Mouse (Mus musculus): ENCODE data around the gene B3gat3. TPM values are rescaled to one million over a fixed set of nuclear protein-coding genes. Genes with fewer than 3 reads are reported as not detected.

Gene B3gat3
- polyA plus RNA-seq, 1 experiment from 2014 or later, result 53.5 TPM

DNA sequence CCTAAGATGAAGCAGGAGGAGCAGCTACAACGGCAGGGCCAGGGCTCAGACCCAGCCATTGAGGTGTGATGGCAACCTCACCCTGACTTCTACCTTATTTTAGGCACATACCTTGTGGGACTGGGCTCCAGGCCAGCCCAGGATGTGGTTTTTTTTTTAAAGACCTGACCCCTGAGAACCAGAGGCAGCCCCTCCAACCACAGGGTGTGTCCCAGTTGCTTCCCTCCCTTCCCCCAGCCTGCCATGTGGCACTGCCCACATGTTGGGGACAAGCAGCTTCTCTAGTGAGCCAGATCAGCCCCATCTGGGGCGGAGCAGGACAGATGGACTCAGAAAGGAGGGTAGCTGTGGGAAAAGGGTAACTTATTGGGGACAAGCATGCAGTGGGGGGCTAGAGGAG is 6.6 kb downstream of the B3gat3 start:
- 83% methylated on average over 2 of the region's 2 CpGs for WGBS
- Histone ChIP-seq H3K4me3 (ENCODE audit: low read length) (no peak overlapping the region), H3K27me3 (ENCODE audit: insufficient read depth, low read length) (no peaks in the 10 kb centered on the region), H3K9me3 (ENCODE audit: low read length) (no peaks in the 10 kb centered on the region), H3K4me2 (replicated peaks; ENCODE audit: low read depth, low read length) (no peak overlapping the region), H3K9ac (replicated peaks; ENCODE audit: low read length) (no peak overlapping the region), H3K36me3 (ENCODE audit: insufficient read depth, low read length) (peaks cover 22% of the 10 kb centered on the region; the same call in 1 of the 2 replicates), H3K27ac (ENCODE audit: low read length) (no peak overlapping the region), H3K4me1 (ENCODE audit: insufficient read depth, low read length) (peaks cover 19% of the 10 kb centered on the region)
- ATAC-seq (ENCODE audit: low FRiP score, low TSS enrichment), result no peak

DNA sequence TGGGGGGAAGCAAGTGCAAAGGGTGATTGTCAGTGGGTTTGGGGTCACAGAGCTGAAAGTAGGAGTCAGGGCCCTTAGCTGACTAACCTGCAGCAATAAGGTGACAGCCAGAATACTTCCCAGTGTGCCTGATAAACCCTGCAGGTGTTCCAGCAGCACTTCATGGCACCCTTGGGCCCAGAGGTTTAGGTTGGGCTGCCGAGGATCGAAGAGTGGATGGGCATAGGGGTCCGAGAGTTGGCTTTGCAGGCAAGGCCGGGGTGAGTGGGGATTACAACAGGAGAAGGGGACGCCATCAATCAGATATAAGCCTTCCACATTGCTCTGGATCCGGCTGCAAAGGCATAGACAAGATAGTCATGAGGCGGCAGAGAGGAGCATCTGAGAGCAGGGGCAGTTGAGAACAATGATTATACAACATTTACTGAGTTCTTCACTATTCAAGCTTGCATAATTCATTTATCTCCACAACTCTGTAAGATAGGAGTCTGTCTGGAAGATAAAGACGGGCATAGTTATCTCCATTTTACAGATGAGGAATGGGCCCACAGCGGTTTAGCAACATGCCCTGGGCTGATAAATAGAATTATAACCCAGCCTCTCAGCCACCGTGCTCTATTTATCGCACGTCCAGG is 7.8 kb downstream of the B3gat3 start:
- peaks cover 19% of the 10 kb centered on the region; the same call in 1 of the 2 replicates for H3K36me3 ChIP-seq (ENCODE audit: insufficient read depth, low read length)
- ATAC-seq (ENCODE audit: low FRiP score, low TSS enrichment), result no peak

DNA sequence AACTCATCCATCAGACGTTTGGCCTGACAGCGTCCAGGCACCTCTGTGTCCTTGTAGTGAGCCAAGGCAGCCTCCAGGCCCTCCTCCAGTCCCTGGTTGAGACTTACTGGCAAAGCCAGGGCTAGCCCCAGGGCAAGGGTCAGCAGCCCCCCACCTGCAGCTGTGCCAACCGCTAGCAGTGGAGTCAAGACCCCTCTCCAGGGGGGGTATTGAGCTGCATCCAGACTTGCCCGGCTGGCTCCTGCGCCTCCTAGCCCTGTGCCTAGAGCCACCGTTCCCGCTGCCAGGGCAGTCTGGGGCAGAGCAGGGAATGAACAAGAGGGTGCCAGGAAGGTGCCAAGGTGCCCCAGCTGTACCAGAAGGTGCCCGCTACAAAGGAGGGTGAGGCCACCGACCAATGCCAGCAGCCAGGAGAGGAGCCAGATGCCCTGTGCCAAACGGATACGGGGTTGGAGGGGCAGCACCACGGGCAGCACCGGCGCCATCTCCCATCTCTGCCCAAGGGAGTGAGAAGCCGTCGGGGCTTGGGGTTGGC is 8.6 kb downstream of the B3gat3 start:
- Histone ChIP-seq H3K9me3 (ENCODE audit: low read length) (no peaks in the 10 kb centered on the region), H3K4me3 (ENCODE audit: low read length) (peak overlapping the region; percentile 90), H3K4me1 (ENCODE audit: insufficient read depth, low read length) (peaks cover 18% of the 10 kb centered on the region), H3K36me3 (ENCODE audit: insufficient read depth, low read length) (peaks cover 23% of the 10 kb centered on the region; the same call in 1 of the 2 replicates), H3K27me3 (ENCODE audit: insufficient read depth, low read length) (no peaks in the 10 kb centered on the region), H3K27ac (ENCODE audit: low read length) (peak overlapping the region; percentile 91), H3K4me2 (replicated peaks; ENCODE audit: low read depth, low read length) (peak overlapping the region; percentile 76), H3K9ac (replicated peaks; ENCODE audit: low read length) (peak overlapping the region; percentile 91)
- peak; percentile 37 for ATAC-seq (ENCODE audit: low FRiP score, low TSS enrichment)
- WGBS, result 22% methylated on average over 16 of the region's 16 CpGs

More for the DNA sequence above, 7.8 kb downstream of the B3gat3 start:
- no peak overlapping the region for H3K4me2 ChIP-seq (replicated peaks; ENCODE audit: low read depth, low read length)
- H3K4me3 ChIP-seq (ENCODE audit: low read length), result no peak overlapping the region
- peaks cover 18% of the 10 kb centered on the region for H3K4me1 ChIP-seq (ENCODE audit: insufficient read depth, low read length)
- no peak overlapping the region for H3K27ac ChIP-seq (ENCODE audit: low read length)
- 87% methylated on average over 12 of the region's 12 CpGs for WGBS
- no peaks in the 10 kb centered on the region for H3K9me3 ChIP-seq (ENCODE audit: low read length)
- no peaks in the 10 kb centered on the region for H3K27me3 ChIP-seq (ENCODE audit: insufficient read depth, low read length)
- H3K9ac ChIP-seq (replicated peaks; ENCODE audit: low read length), result no peak overlapping the region

- H3K4me3 ChIP-seq (ENCODE audit: low read length), result peak within 1 kb of the TSS; percentile 90
- H3K27ac ChIP-seq (ENCODE audit: low read length), result peak within 1 kb of the TSS; percentile 91
- H3K9ac ChIP-seq (replicated peaks; ENCODE audit: low read length), result peak within 1 kb of the TSS; percentile 91
- ATAC-seq (ENCODE audit: low FRiP score, low TSS enrichment), result peak; percentile 89
- 1% methylated on average over 71 of the region's 74 CpGs for WGBS
- peaks cover 29% of the 10 kb centered on the region; the same call in 1 of the 2 replicates for H3K36me3 ChIP-seq (ENCODE audit: insufficient read depth, low read length)
- H3K4me2 ChIP-seq (replicated peaks; ENCODE audit: low read depth, low read length), result peak within 1 kb of the TSS; percentile 76
- H3K9me3 ChIP-seq (ENCODE audit: low read length), result no peaks in the 10 kb centered on the region
- H3K4me1 ChIP-seq (ENCODE audit: insufficient read depth, low read length), result peaks cover 18% of the 10 kb centered on the region
- H3K27me3 ChIP-seq (ENCODE audit: insufficient read depth, low read length), result no peaks in the 10 kb centered on the region
These were observed 9.3 kb downstream of the B3gat3 start, which contains the start of the genes Rom1 and Eml3 for GRCm38 (mm10) chr19:8929224-8930088. Gene Rom1 (minus strand): TSS chr19:8929356. Gene Eml3 (plus strand): TSS chr19:8929552.

DNA sequence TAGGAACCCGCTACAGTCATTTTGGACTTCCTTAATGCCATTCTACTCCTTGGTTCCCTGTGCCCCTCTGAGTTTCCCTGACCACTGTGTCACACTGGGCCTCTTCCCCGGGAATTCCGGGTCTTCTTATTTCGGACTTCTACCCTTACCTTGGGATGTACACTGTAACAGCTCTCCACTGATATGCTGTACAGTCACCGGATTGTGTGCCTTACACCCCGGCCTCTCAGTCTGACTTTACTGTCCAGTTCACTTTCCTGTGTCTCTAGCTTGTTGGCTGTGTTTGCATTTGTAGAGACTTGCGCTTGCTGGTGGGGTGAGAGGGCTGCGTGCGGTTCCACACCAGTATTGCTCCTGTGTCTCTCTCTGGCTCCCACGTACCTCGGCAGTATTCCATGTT is 9.9 kb downstream of the B3gat3 start:
- Histone ChIP-seq H3K9me3 (ENCODE audit: low read length) (no peaks in the 10 kb centered on the region), H3K36me3 (ENCODE audit: insufficient read depth, low read length) (peaks cover 34% of the 10 kb centered on the region; the same call in 1 of the 2 replicates), H3K9ac (replicated peaks; ENCODE audit: low read length) (peak overlapping the region; percentile 91), H3K4me1 (ENCODE audit: insufficient read depth, low read length) (peaks cover 18% of the 10 kb centered on the region), H3K27me3 (ENCODE audit: insufficient read depth, low read length) (no peaks in the 10 kb centered on the region), H3K27ac (ENCODE audit: low read length) (peak overlapping the region; percentile 91), H3K4me2 (replicated peaks; ENCODE audit: low read depth, low read length) (peak overlapping the region; percentile 76), H3K4me3 (ENCODE audit: low read length) (peak overlapping the region; percentile 90)
- no peak for ATAC-seq (ENCODE audit: low FRiP score, low TSS enrichment)
- 5% methylated on average over 11 of the region's 11 CpGs for WGBS

DNA sequence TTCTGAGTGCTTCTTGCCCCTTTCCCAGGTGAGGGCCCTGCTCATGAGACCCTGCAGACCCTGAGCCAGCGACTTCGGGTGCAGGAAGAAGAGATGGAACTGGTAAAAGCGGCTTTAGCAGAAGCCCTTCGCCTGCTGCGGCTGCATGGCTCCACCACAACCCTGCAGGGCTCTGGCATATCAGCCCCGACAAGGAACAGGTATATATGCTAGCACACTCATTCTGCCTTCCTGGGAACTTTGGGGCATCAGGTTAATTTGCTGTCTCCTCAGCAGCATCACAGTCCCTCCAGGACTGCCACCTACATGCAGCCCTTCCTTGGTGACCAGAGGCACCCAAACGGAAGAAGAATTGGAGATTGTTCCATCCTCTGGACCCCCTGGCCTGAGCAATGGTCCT is 10.6 kb downstream of the B3gat3 start:
- no peaks in the 10 kb centered on the region for H3K9me3 ChIP-seq (ENCODE audit: low read length)
- H3K36me3 ChIP-seq (ENCODE audit: insufficient read depth, low read length), result peaks cover 32% of the 10 kb centered on the region
- peak overlapping the region; percentile 90 for H3K4me3 ChIP-seq (ENCODE audit: low read length)
- peak overlapping the region; percentile 76 for H3K4me2 ChIP-seq (replicated peaks; ENCODE audit: low read depth, low read length)
- no peak overlapping the region for H3K27ac ChIP-seq (ENCODE audit: low read length)
- ATAC-seq (ENCODE audit: low FRiP score, low TSS enrichment), result no peak
- H3K27me3 ChIP-seq (ENCODE audit: insufficient read depth, low read length), result no peaks in the 10 kb centered on the region
- WGBS, result 74% methylated on average over 7 of the region's 7 CpGs
- peaks cover 18% of the 10 kb centered on the region for H3K4me1 ChIP-seq (ENCODE audit: insufficient read depth, low read length)
- peak overlapping the region; percentile 91 for H3K9ac ChIP-seq (replicated peaks; ENCODE audit: low read length)

GRCm38 (mm10) chr19:8936736-8937135 is 16.6 kb downstream of the B3gat3 start:
- Histone ChIP-seq H3K27me3 (ENCODE audit: insufficient read depth, low read length) (no peaks in the 10 kb centered on the region), H3K27ac (ENCODE audit: low read length) (no peak overlapping the region), H3K4me2 (replicated peaks; ENCODE audit: low read depth, low read length) (no peak overlapping the region), H3K4me1 (ENCODE audit: insufficient read depth, low read length) (peaks cover 10% of the 10 kb centered on the region), H3K9ac (replicated peaks; ENCODE audit: low read length) (no peak overlapping the region), H3K4me3 (ENCODE audit: low read length) (no peak overlapping the region), H3K36me3 (ENCODE audit: insufficient read depth, low read length) (peaks cover 43% of the 10 kb centered on the region), H3K9me3 (ENCODE audit: low read length) (no peaks in the 10 kb centered on the region)
- no peak for ATAC-seq (ENCODE audit: low FRiP score, low TSS enrichment)
- 86% methylated on average over 2 of the region's 2 CpGs for WGBS

GRCm38 (mm10) chr19:8940526-8941133 is 20.5 kb downstream of the B3gat3 start:
- WGBS, result 75% methylated on average over 15 of the region's 15 CpGs
- Histone ChIP-seq H3K9ac (replicated peaks; ENCODE audit: low read length) (no peak overlapping the region), H3K27ac (ENCODE audit: low read length) (no peak overlapping the region), H3K4me2 (replicated peaks; ENCODE audit: low read depth, low read length) (peak overlapping the region; percentile 69), H3K4me1 (ENCODE audit: insufficient read depth, low read length) (peaks cover 34% of the 10 kb centered on the region), H3K4me3 (ENCODE audit: low read length) (peak overlapping the region; percentile 98), H3K27me3 (ENCODE audit: insufficient read depth, low read length) (no peaks in the 10 kb centered on the region), H3K9me3 (ENCODE audit: low read length) (no peaks in the 10 kb centered on the region), H3K36me3 (ENCODE audit: insufficient read depth, low read length) (peaks cover 36% of the 10 kb centered on the region)
- no peak for ATAC-seq (ENCODE audit: low FRiP score, low TSS enrichment)

GRCm38 (mm10) chr19:8941136-8941514 is 21.0 kb downstream of the B3gat3 start:
- Histone ChIP-seq H3K9me3 (ENCODE audit: low read length) (no peaks in the 10 kb centered on the region), H3K27me3 (ENCODE audit: insufficient read depth, low read length) (no peaks in the 10 kb centered on the region), H3K4me3 (ENCODE audit: low read length) (peak overlapping the region; percentile 98), H3K4me1 (ENCODE audit: insufficient read depth, low read length) (peaks cover 34% of the 10 kb centered on the region), H3K36me3 (ENCODE audit: insufficient read depth, low read length) (peaks cover 39% of the 10 kb centered on the region), H3K27ac (ENCODE audit: low read length) (peak overlapping the region; percentile 81), H3K9ac (replicated peaks; ENCODE audit: low read length) (peak overlapping the region; percentile 99), H3K4me2 (replicated peaks; ENCODE audit: low read depth, low read length) (peak overlapping the region; percentile 69)
- ATAC-seq (ENCODE audit: low FRiP score, low TSS enrichment), result peak; percentile 28; the same call in 1 of the 2 replicates
- WGBS, result 25% methylated on average over 10 of the region's 10 CpGs

Measured in kidney, embryonic 16.5 days (tissue).